Mouse (Mus musculus) C2C12 (cell line): Measurements from ENCODE around the gene Fbxo36.

Source experiments
- CTCF ChIP-seq: IDR thresholded peaks from one replicate; pipeline ENCODE4 v1.5.1; 2011; ENCODE audit not compliant: control insufficient read depth, insufficient read depth, insufficient read length
- FOSL1 ChIP-seq: IDR thresholded peaks from one replicate; pipeline ENCODE4 v1.8.0; 2011; ENCODE audit warnings: mild to moderate bottlenecking, low read length; ENCODE audit not compliant: poor library complexity, insufficient read depth, severe bottlenecking
- MYOD1 ChIP-seq: IDR thresholded peaks from one replicate; pipeline ENCODE4 v1.6.1; 2011; ENCODE audit warnings: low read depth; ENCODE audit not compliant: control insufficient read depth, insufficient read length

- TF ChIP-seq CTCF (no peak), FOSL1 (no peak), MYOD1 (no peak)
Measured at GRCm38 (mm10) chr1:84910177-84910804, 70.7 kb downstream of the Fbxo36 start.
